Mouse (Mus musculus) ES-Bruce4 (cell line): Measurements from ENCODE around the gene Pex19.

Experiments used
- CTCF ChIP-seq: IDR thresholded peaks from one replicate; pipeline ENCODE4 v1.8.1; 2011; ENCODE audit warnings: low read depth, low read length
- POLR2A ChIP-seq: IDR thresholded peaks from one replicate; pipeline ENCODE4 v1.8.1; 2011; ENCODE audit warnings: low read length; ENCODE audit not compliant: insufficient read depth

GRCm38 (mm10) chr1:172095202-172095601 lies 31.4 kb upstream of the Pex19 start:
- TF ChIP-seq POLR2A, result no peak
- no peak for TF ChIP-seq CTCF
